Mouse (Mus musculus) effector memory CD4-positive, alpha-beta T cell, adult 5 months (primary cell): Measurements from ENCODE around the gene Olfr1318. TPM values are rescaled to one million over a fixed set of nuclear protein-coding genes. Genes with fewer than 3 reads are reported as not detected.

Experiments
- polyA plus RNA-seq: library from polyadenylated mRNA; unstranded; fragments of 100-300 nt; shearing (Covaris generic); gene quantifications from one replicate; pipeline ENCODE4 v1.2.1, GENCODE M21; 2017

The Olfr1318 gene
- polyA plus RNA-seq, result not detected

GRCm38 (mm10) chr2:112153898-112154297 is at the start of gene Olfr1318:
Gene Olfr1318 (plus strand): TSS chr2:112154198.

DNA sequence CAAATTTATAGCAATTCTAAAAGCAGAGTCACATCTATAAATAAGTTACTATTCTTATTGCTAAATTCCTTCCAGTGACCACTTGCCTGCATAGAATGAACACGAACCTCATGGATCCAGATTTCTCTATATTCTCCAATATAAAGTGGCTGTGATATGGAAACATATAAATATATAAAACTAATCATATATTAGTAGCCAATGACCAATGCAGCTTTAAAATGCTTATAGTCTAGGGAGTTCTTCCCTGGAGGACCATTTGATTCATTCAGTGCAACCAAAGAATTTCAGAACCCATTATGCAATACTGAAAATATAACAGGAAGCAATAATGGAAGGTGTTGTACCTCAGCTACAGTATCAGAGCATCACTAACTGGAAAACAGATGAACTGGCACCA is 38.7 kb upstream of the Olfr1318 start, which contains the start of gene Olfr1315-ps1:
Olfr1315-ps1 (minus strand) TSS at position 101 of the 400 bp plus-strand sequence.

GRCm38 (mm10) chr2:112134877-112135276 is 19.1 kb upstream of the Olfr1318 start, which contains the start of gene Olfr1316:
Gene Olfr1316 (minus strand): TSS chr2:112134977.

DNA sequence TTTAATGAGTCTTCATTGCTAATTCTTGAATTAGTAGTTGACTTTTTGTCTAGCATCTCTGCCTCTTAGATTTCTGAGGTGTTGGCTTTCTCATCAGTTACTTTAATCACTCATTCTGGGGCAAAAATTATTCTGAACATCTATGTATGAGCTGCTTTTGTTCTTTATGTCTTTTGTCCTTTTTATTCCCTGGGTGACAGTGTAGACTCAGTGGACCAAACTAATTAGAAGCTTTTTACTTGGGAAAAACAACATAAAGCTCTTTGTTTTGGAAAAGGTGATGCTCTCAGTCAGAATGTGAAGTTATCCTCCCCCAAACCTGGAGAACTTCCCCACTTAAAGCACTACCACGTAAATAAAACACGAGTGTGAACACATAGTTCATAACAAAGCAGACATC is 14.0 kb upstream of the Olfr1318 start, which contains the start of gene Olfr1317:
Olfr1317 (plus strand) TSS at position 301 of the 400 bp plus-strand sequence.

Other genes starting within 250 kb of the Olfr1318 start
- gene Olfr1306, start 237.9 kb upstream of the Olfr1318 start, polyA plus RNA-seq, result not detected
- gene Olfr1307, start 204.8 kb upstream of the Olfr1318 start, polyA plus RNA-seq, result 0.07 TPM
- gene Olfr1308, start 189.3 kb upstream of the Olfr1318 start, polyA plus RNA-seq, result not detected
- not detected for gene Olfr1309, start 163.9 kb upstream of the Olfr1318 start, polyA plus RNA-seq
- not detected for gene Olfr1310, start 141.5 kb upstream of the Olfr1318 start, polyA plus RNA-seq
- gene Olfr1311, start 129.8 kb upstream of the Olfr1318 start, polyA plus RNA-seq, result not detected
- gene Olfr1312, start 104.0 kb upstream of the Olfr1318 start, polyA plus RNA-seq, result 0.17 TPM
- gene Olfr1313, start 76.4 kb upstream of the Olfr1318 start, polyA plus RNA-seq, result not detected
- not detected for gene Olfr1314, start 57.4 kb upstream of the Olfr1318 start, polyA plus RNA-seq
- gene Olfr1315-ps1, start 38.8 kb upstream of the Olfr1318 start, polyA plus RNA-seq, result not detected
- gene Olfr1316, start 19.2 kb upstream of the Olfr1318 start, polyA plus RNA-seq, result not detected
- not detected for gene Olfr1317, start 13.9 kb upstream of the Olfr1318 start, polyA plus RNA-seq
- 96.7 TPM for gene Lpcat4, start 85.3 kb downstream of the Olfr1318 start, polyA plus RNA-seq
- gene Nutm1, start 105.1 kb downstream of the Olfr1318 start, polyA plus RNA-seq, result not detected
- 131 TPM for gene Nop10, start 107.7 kb downstream of the Olfr1318 start, polyA plus RNA-seq
- gene Slc12a6, start 111.6 kb downstream of the Olfr1318 start, polyA plus RNA-seq, result 39.5 TPM
- not detected for gene Gm21985, start 112.1 kb downstream of the Olfr1318 start, polyA plus RNA-seq
- 66.4 TPM for gene Emc4, start 213.8 kb downstream of the Olfr1318 start, polyA plus RNA-seq
- gene Katnbl1, start 225.0 kb downstream of the Olfr1318 start, polyA plus RNA-seq, result 16.8 TPM